Mouse (Mus musculus): ENCODE measurements around the gene Mars.

Gene Mars

DNA sequence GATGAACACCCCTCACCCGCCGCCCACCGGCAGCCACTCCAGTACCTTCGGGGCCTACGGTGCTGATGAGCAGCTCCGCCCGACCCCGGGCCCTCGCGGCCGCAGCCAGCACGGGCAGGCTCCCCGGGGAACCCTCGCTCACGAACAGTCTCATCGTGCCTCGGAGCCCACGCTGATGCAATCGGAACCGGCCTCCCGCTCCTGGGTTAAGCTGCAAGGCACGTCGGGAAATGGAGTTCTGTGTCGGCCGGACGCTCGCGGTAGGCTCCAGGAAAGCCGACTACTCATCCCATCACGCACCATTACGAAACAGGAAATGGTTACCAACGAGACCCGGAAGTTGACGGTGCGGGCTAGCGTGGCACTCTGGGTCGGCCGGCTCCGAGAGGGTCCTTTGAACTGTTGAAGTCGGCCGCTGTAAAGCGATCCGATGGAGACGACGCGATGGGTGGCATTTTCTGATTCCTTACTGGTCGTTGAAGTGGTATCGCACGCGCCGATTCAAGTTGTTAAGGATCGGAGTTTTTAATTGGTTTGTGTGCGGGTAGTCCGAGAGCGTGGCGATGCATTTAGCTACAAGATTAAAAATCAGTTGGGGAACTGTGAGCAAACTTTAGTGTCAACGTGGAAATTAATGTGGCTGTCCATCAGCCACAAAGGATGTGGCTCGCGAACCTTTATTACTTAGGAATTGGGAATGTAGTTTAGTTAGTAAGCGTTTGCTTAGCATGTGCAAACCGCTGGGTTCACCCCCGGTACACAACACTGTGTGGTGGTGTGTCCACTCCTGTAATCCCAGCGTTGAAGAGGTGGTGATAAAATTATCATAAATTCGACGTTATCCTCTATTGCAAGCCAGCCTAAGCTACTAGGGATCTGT lies at the start of gene Mars:
Mars (minus strand) TSS at position 311 of the 880 bp plus-strand sequence.
- peak; percentile 95 to 98 for DNase-seq

GRCm38 (mm10) chr10:127360714-127361113 lies 49.1 kb upstream of the Mars start:
- DNase-seq: no peak

GRCm38 (mm10) chr10:127355336-127355735 lies 43.8 kb upstream of the Mars start:
- DNase-seq: no peak

GRCm38 (mm10) chr10:127353909-127354895 lies 42.6 kb upstream of the Mars start, which contains the start of gene Inhbe:
Inhbe (minus strand) TSS chr10:127354411.
- DNase-seq: peak in 1 of 2 experiments; percentile 55

DNA sequence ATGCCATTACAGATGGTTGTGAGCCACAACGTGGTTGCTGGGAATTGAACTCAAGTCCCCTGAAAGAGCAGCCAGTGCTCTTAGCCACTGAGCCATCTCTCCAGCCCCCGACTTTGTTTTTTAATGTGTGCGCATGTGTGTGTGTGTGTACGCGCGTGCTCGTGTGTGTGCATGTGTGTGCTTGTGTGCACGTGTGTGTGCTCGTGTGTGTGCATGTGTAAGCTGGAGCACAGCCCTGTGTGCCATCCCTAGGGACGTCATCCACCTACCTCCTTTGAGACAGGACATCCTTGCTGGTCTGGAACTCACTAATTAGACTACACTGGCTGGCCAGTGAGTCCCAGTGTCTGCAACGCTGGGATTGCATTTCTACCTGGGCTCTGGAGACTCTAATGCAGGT lies 41.2 kb upstream of the Mars start:
- no peak for DNase-seq

GRCm38 (mm10) chr10:127352187-127352586 lies 40.6 kb upstream of the Mars start:
- DNase-seq: peak; percentile 51 to 60

DNA sequence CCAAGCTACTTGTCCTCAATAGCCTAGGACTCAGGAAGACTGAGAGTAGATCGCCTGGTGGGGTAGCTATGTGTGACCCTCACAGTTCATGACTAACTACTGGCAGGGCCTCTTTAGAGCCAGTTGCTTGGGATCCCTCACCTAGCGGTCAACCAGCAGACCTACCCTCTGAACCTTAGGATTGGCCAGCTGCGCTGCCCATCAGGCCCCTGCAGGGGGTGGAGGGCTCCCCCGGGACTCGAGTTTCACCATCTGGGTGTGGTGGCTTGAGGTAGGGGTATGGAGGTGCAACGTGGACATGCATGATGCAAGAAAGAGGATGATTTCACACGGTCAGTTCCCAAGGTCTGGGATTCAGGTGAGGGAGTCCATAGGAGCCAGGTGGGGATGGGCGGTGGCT lies 40.1 kb upstream of the Mars start:
- no peak for DNase-seq

GRCm38 (mm10) chr10:127351285-127351595 lies 39.7 kb upstream of the Mars start:
- DNase-seq: peak in 1 of 2 experiments; percentile 36

- DNase-seq: peak; percentile 78 to 89
Measured at GRCm38 (mm10) chr10:127350594-127351284, 39.2 kb upstream of the Mars start.

DNA sequence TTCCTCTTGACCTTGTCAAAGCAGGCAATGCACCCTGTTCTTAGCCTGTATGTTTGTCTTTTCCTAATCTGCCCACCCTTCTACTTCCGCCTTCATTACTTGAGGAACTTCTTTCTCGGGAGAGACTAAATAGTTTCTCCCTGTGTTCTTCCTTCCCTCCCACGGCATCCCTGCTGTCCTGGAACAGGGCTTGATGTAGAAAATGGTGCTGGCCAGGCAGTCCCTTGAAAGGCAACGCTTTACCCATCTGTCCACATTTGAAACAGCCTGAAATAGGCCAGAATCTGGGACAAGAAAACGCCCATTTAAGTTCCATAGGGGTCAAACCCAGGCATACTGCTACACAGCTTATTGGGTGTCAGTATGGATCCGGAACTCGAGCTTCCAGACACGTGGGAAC lies 38.2 kb upstream of the Mars start:
- no peak for DNase-seq

DNA sequence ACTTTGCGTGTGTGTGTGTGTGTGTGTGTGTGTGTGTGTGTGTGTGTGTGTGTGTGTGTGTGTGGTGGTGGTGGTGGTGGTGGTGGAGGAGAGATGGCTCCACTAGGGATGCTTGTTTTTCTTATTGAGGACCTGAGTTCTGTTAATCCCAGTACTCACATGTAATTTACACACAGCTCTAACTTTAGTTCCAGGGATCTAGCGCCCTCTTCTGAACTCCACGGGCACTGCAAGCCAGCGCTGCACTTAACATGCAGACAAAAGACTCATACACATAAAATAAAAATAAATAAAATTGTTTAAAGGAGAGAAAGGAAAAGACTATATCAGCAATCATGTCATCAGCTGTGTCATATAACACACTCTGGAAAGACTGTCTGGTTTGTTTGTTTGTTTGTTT lies 37.4 kb upstream of the Mars start:
- peak in 1 of 2 experiments; percentile 44 for DNase-seq

GRCm38 (mm10) chr10:127346173-127346572 lies 34.6 kb upstream of the Mars start:
- DNase-seq: no peak

- DNase-seq: no peak
Measured at GRCm38 (mm10) chr10:127343029-127343428, 31.4 kb upstream of the Mars start.

DNA sequence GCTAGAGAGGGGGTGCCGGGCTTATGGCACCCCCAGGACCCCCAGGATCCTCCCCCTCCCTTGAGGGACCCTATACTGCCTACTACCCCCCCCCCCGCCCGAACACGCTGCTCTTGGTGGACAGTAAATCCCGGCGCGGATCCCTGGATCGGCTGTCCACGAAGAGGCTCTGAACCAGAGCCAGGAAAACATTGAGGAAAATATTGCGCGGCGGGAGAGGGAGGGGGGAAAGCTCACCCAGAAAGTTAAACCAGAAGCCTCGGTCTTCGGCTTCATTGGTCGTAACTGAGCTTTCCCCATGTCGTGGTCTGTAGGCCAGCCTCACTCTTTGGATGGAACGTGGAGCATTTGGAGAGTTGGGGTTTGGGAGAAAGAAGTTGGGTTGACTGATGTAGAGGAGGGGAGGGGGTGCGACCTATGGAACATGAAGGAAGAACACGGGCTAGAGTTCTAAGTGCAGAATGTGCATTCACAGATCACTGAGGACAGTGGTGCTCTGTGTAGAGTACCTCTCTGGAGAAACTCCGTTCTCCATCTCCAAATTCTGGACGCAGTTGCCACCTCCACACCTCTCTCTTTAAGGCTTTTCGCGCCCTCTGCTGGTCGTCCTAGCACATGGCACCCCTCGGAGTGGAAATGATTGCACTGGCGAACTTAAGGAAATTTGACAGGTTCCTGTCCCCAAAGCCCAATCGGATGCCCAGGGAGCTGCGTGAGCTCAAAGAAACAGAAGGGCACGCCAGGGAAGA lies 30.5 kb upstream of the Mars start, which contains the start of gene Gli1:
Gli1 (minus strand) TSS at position 84 of the 749 bp plus-strand sequence.
- peak; percentile 77 to 89 for DNase-seq

DNA sequence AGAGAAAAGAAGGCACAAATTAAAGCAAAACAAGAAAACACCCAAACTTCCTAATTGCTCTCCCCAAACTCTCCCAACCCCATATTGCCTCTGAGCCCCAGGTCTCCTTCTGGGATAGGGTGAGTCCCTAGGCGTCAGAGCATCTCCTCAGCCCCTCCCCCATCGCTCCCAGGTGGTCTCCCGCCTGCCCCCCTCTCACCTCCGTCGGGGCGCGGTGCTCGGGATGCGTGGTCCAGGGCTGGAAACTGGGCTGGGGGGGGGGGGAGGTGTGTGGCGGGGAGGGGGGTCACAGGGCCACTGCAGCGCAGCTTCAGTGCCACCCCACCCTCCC lies 29.7 kb upstream of the Mars start:
- DNase-seq: no peak

DNA sequence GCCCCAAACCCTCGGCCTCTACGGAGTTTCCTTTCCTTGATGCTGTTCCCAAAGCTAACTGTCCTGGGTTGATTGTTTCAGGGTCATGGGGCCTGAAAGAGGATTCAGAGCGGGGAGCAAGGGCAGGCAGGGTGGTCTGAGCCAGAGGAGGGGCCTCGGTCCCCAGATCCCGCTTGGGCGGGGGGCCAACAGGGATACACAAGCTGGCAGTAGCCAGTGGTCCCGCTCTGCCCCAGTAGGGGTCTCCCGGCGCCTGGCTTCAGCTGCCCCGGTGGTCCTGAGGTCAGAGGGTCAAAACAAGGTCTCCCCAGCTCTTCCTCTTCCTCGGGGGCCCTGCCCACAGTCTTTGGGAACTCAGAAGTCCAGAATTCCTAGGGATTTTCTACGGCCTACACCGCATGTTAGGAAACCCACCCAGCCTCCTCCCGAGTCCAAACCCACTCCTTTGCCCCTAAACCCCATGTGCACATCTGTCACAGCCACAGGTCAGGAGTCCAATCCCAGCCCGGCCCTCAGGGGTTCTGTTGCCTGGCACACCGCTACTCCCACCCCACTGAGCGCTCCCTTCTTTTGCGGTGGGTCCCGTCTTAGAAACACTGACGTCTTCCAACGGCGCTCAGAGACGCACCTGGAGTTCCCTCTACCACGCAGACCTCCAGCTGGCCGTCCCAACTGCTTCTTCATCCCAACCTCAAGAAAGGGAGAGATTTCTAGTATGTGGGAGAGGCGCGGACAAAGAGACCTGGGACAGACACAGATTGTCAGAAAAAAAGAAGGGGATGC lies 29.2 kb upstream of the Mars start:
- DNase-seq: no peak

DNA sequence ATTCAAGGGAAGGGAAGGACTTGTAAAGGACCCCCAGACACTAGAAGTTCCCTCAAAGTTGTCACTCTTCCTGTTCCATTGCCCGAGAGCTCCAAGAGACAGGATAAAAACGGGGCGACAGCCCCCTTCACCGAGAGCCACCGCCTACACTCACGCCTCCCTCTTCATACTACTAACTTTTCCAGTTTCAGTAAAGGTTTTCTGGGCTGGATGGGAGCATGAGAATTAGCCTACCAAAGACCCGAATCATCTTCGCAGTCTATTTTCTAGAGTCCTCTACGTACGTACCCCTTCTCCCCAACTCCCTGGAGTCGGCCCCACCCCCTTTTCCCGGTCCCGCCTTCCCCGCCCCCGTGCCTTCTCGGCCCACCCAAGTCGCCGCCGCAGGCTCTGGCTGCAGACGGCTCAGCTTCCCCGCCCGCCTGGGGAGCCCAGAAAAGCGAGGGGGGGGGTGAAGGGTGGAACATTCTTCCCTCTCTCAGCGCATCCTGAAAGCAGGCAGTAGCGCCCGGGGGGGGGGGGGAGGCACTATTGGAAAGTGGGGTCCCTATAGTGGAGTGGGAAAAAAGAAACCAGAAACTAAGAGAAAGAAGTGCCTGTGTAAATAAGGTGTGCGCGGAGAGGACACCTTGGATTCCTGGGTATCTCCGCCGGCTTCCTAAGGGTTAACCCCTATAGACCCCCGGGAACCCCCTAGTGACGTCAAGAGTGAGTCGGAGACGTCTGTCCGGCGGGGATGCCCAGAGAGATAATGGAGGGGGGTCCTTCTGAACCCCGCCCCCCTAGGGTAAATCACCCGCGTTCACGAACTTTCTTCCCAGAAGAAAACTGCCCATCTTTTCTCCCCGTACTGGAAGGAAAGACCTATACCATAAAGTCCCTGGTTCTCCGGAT lies 28.3 kb upstream of the Mars start:
- DNase-seq: peak; percentile 37 to 69

GRCm38 (mm10) chr10:127338930-127339682 lies 27.5 kb upstream of the Mars start:
- peak; percentile 91 for DNase-seq

DNA sequence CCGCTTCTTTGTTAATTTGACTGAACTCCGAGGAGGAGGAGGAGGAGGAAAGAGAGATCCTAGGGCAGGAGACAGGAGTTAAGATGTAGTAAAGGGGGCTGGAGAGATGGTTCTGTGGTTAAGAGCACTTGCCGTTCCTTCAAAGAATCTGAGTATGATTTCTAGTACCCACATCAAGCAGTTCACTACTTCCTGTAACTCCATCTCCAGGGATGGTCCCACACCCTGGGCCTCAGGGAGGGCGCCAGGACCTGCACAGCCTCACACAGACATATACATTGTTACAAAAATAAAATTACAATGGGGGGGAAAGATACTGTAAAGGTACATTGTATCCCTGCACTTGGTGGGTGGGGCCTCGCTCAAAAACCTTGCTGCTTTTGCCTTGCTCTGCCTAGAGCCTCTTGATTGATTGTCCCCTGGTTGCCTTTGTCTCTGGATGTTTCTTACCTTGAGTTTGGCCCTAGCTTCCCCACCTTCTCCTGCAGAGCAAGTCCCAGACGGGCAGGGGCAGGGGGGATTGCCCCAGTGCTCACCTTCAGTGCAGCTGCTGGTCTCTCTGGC lies 26.0 kb upstream of the Mars start:
- DNase-seq: no peak
